Mouse (Mus musculus): Measurements from ENCODE around the gene Chst13.

Gene Chst13

GRCm38 (mm10) chr6:90320429-90320828 lies 4.6 kb downstream of the Chst13 start:
- DNase-seq (ENCODE audit: low spot score in 2 of 2) = no peak

- DNase-seq (ENCODE audit: low spot score in 2 of 2) = no peak
These were observed 5.4 kb downstream of the Chst13 start for GRCm38 (mm10) chr6:90319475-90320191.

- no peak for DNase-seq (ENCODE audit: low spot score in 2 of 2)
These were observed 6.0 kb downstream of the Chst13 start for GRCm38 (mm10) chr6:90319019-90319418.

GRCm38 (mm10) chr6:90317510-90318258 lies 7.3 kb downstream of the Chst13 start:
- DNase-seq (ENCODE audit: low spot score in 2 of 2) = no peak

GRCm38 (mm10) chr6:90315961-90316360 lies 9.0 kb downstream of the Chst13 start:
- DNase-seq (ENCODE audit: low spot score in 2 of 2) = no peak

GRCm38 (mm10) chr6:90308839-90309778 lies 15.9 kb downstream of the Chst13 start:
- DNase-seq (ENCODE audit: low spot score in 2 of 2) = no peak

- no peak for DNase-seq (ENCODE audit: low spot score in 2 of 2)
These were observed 18.5 kb downstream of the Chst13 start for GRCm38 (mm10) chr6:90306315-90306975.

- no peak for DNase-seq (ENCODE audit: low spot score in 2 of 2)
These were observed 24.1 kb downstream of the Chst13 start, which contains the start of gene BC048671 for GRCm38 (mm10) chr6:90300919-90301318. Gene BC048671, plus strand, starts transcription at chr6:90301219.

- DNase-seq (ENCODE audit: low spot score in 2 of 2) = peak in 1 of 2 experiments; percentile 12
These were observed 36.7 kb downstream of the Chst13 start for GRCm38 (mm10) chr6:90288265-90288664.

Data from urinary bladder, adult 18-20 months (tissue).